Mouse (Mus musculus): Measurements from ENCODE around the gene Zfp978. TPM values are rescaled to one million over a fixed set of nuclear protein-coding genes. Genes with fewer than 3 reads are reported as not detected.
"Not testable (repeated sequence)": the region's sequence is repeated elsewhere in the genome, so short reads cannot be mapped to it uniquely, and the experiment has no call there.

The Zfp978 gene
- polyA plus RNA-seq, 1 experiment from 2014 or later = not detected

DNA sequence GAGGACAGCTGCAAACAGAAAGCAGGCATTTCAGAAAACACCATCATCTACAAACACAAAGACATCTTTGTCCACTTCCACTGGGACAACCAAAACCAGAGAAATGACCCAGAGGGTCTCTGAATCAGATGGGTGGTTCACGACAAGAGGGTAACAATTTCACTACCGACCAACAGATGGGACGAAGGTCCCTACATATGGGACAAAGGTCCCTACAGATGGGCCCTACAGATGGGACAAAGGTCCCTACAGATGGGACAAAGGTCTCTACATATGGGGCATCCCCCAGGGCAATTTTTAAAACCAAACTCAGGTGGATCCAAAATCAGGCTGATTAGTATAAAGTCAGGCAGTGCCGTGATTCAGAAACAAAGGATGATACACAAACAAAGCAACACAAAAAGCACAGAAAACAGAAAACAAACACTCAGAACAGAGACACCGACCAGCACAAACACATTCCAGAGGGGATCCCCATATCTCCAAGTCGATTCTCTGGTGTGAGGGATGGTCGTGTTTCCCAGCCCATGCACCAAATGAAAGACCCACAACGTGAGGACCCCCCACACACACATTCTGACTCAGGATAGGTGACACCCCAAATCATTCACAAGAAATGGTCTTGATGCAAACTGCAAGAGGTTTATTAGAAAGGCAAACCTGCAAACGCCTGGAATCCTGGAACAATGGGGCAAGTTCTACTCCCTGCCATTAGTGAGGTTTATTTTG is 11.3 kb upstream of the Zfp978 start:
- peaks cover 27% of the 10 kb centered on the region for H3K9me3 ChIP-seq (ENCODE audit: low read length)
- not testable (repeated sequence) for H3K4me3 ChIP-seq (ENCODE audit: low read depth, low read length); DNase-seq (ENCODE audit: low spot score); H3K27ac ChIP-seq (ENCODE audit: low read length); H3K27me3 ChIP-seq (replicated peaks; ENCODE audit: insufficient read depth, low read length); H3K9ac ChIP-seq (replicated peaks; ENCODE audit: low read depth); H3K36me3 ChIP-seq (ENCODE audit: insufficient read depth, low read length); H3K4me1 ChIP-seq (ENCODE audit: insufficient read depth, low read depth, low read length); H3K4me2 ChIP-seq (replicated peaks; ENCODE audit: low read depth, low read length); ATAC-seq
- 77% methylated on average over 9 of the region's 9 CpGs for WGBS

DNA sequence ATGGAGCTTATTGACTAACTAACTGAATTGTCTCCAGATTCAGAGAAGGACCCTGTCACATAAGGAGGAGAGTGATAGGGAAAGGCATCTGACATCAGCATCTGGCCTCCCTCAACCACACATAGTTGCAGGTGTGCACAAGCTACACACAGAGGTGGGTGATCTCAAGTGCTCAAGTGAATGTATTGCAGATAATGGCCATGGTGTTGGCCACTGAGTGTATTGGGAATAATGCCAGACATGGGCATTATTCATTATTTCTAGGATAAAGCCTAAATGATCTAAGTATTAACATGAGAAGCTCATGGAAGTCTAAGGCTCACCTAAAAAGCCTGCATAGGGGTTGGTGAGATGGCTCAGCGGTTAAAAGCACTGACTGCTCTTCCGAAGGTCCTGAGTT is 10.6 kb upstream of the Zfp978 start:
- H3K9ac ChIP-seq (replicated peaks; ENCODE audit: low read depth); H3K27me3 ChIP-seq (replicated peaks; ENCODE audit: insufficient read depth, low read length); H3K36me3 ChIP-seq (ENCODE audit: insufficient read depth, low read length); H3K4me2 ChIP-seq (replicated peaks; ENCODE audit: low read depth, low read length); H3K27ac ChIP-seq (ENCODE audit: low read length); DNase-seq (ENCODE audit: low spot score); H3K4me1 ChIP-seq (ENCODE audit: insufficient read depth, low read depth, low read length); H3K4me3 ChIP-seq (ENCODE audit: low read depth, low read length); ATAC-seq: not testable (repeated sequence)
- H3K9me3 ChIP-seq (ENCODE audit: low read length) = peaks cover 27% of the 10 kb centered on the region
- 81% methylated on average over 2 of the region's 2 CpGs for WGBS

DNA sequence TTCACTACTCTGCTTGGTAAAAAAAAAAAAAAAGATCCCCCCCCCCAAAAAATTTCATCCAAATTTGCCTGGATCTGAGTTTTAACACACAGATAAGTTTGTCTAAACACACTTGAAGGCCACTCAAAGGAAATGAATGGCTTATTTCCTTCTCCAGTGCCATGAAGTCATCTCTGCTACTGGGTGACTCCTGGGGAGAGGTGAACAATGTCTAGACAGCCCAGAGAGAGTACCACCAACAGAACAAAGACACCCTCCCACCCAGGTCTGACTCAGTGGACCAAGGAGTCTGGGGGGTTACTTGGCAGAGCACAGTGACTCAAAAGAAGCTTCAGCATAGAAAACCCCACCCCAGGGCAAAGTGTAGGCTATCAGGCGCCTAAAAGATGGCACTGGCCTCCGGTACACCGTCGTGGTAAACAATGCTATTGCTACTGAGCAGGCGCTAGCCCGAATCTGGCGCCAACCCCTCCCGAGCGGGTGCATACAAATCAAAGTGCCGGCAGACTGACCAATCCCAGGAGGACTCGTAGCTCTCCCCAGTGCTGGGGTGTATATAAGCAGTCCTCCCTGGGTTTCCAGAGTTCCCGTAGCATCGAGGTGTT is 9.6 kb upstream of the Zfp978 start:
- not testable (repeated sequence) for DNase-seq (ENCODE audit: low spot score); ATAC-seq; H3K4me3 ChIP-seq (ENCODE audit: low read depth, low read length); H3K9ac ChIP-seq (replicated peaks; ENCODE audit: low read depth); H3K36me3 ChIP-seq (ENCODE audit: insufficient read depth, low read length); H3K4me1 ChIP-seq (ENCODE audit: insufficient read depth, low read depth, low read length); H3K27ac ChIP-seq (ENCODE audit: low read length); H3K27me3 ChIP-seq (replicated peaks; ENCODE audit: insufficient read depth, low read length); H3K4me2 ChIP-seq (replicated peaks; ENCODE audit: low read depth, low read length)
- WGBS = 81% methylated on average over 9 of the region's 13 CpGs
- H3K9me3 ChIP-seq (ENCODE audit: low read length) = peaks cover 27% of the 10 kb centered on the region

DNA sequence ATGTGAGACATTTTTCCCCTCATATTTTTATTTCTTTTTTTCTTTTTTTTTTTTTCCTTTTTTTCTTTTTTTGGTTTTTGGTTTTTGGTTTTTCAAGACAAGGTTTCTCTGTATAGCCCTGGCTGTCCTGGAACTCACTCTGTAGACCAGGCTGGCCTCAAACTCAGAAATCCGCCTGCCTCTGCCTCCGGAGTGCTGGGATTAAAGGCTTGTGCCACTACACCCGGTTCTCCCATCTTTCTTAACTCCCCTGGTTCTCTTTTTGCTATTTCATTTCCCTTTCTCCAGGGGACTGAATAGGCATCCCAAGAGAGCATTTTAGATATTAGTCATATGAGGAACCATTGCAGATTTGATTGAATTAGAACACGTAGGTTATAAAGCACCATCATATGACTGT is 7.5 kb upstream of the Zfp978 start:
- not testable (repeated sequence) for H3K27me3 ChIP-seq (replicated peaks; ENCODE audit: insufficient read depth, low read length); DNase-seq (ENCODE audit: low spot score); ATAC-seq

DNA sequence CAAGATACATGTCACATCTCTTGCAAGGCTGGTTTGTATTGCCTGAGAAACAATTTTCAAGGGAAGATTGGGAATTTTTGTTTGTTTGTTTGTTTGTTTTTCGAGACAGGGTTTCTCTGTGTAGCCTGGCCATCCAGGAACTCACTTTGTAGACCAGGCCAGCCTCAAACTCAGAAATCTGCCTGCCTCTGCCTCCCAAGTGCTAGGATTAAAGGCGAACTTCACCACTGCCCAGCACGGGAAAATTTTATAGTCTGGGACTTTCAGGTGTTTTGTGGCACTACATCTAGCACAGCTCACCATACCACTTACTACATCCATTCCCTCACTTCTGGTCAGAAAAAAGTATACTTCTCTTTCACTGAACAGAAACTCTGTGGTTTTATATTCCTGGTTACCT is 5.1 kb upstream of the Zfp978 start:
- not testable (repeated sequence) for H3K4me3 ChIP-seq (ENCODE audit: low read depth, low read length); H3K36me3 ChIP-seq (ENCODE audit: insufficient read depth, low read length); H3K27ac ChIP-seq (ENCODE audit: low read length); H3K4me2 ChIP-seq (replicated peaks; ENCODE audit: low read depth, low read length); H3K4me1 ChIP-seq (ENCODE audit: insufficient read depth, low read depth, low read length); H3K27me3 ChIP-seq (replicated peaks; ENCODE audit: insufficient read depth, low read length); H3K9ac ChIP-seq (replicated peaks; ENCODE audit: low read depth); DNase-seq (ENCODE audit: low spot score); ATAC-seq; H3K9me3 ChIP-seq (ENCODE audit: low read length)
- no CpG with 5 or more reads among the region's 3 CpGs for WGBS

More for the DNA sequence above, 7.5 kb upstream of the Zfp978 start:
- not testable (repeated sequence) for H3K36me3 ChIP-seq (ENCODE audit: insufficient read depth, low read length); H3K4me3 ChIP-seq (ENCODE audit: low read depth, low read length); H3K4me2 ChIP-seq (replicated peaks; ENCODE audit: low read depth, low read length); H3K9ac ChIP-seq (replicated peaks; ENCODE audit: low read depth); H3K4me1 ChIP-seq (ENCODE audit: insufficient read depth, low read depth, low read length); H3K27ac ChIP-seq (ENCODE audit: low read length)
- peaks cover 22% of the 10 kb centered on the region for H3K9me3 ChIP-seq (ENCODE audit: low read length)
- 72% methylated on average over 4 of the region's 4 CpGs for WGBS

DNA sequence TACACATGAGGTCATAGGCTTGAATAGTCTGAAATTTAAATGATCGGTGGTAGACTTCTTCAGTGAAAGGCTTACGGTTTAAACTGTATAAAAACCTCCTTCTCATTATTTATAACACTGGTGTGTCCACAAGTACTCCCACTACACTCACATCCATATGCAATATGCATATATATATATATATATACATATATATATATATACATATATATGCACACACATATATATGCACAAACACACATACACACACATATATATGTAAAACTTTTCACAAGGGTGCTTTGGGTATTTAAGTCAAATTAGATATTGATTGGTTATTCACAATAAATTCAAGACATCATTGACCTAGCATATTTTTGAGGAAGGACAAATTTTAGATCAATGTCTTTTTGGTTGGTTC is 3.9 kb upstream of the Zfp978 start:
- DNase-seq (ENCODE audit: low spot score); H3K36me3 ChIP-seq (ENCODE audit: insufficient read depth, low read length); H3K9ac ChIP-seq (replicated peaks; ENCODE audit: low read depth); H3K9me3 ChIP-seq (ENCODE audit: low read length); ATAC-seq; H3K4me2 ChIP-seq (replicated peaks; ENCODE audit: low read depth, low read length); H3K4me3 ChIP-seq (ENCODE audit: low read depth, low read length); H3K27me3 ChIP-seq (replicated peaks; ENCODE audit: insufficient read depth, low read length); H3K4me1 ChIP-seq (ENCODE audit: insufficient read depth, low read depth, low read length); H3K27ac ChIP-seq (ENCODE audit: low read length): not testable (repeated sequence)
- no CpG with 5 or more reads among the region's 2 CpGs for WGBS

DNA sequence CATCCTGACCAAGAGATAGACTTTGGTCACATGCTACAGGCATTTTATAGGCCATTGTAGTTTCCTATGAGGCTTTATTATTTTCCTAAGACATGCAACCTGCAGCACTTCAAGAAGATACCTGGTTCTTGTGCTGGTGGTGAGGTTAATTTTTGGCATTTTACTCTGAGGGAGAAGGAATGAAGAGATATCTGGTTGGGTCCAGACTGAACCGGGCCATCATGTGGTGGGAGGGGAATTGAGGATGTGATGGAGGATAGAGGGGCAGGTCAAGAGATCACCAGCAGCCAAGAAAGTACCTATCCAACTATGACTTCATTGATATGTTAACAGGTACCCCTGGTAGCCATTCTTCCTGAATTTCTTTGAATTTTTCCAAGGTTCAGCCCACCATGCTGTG is 769 bp downstream of the Zfp978 start:
- not testable (repeated sequence) for ATAC-seq; H3K36me3 ChIP-seq (ENCODE audit: insufficient read depth, low read length); DNase-seq (ENCODE audit: low spot score); H3K4me1 ChIP-seq (ENCODE audit: insufficient read depth, low read depth, low read length); H3K27ac ChIP-seq (ENCODE audit: low read length); H3K27me3 ChIP-seq (replicated peaks; ENCODE audit: insufficient read depth, low read length); H3K4me2 ChIP-seq (replicated peaks; ENCODE audit: low read depth, low read length); H3K4me3 ChIP-seq (ENCODE audit: low read depth, low read length); H3K9ac ChIP-seq (replicated peaks; ENCODE audit: low read depth); H3K9me3 ChIP-seq (ENCODE audit: low read length)
- WGBS = no CpG with 5 or more reads among the region's 1 CpGs

DNA sequence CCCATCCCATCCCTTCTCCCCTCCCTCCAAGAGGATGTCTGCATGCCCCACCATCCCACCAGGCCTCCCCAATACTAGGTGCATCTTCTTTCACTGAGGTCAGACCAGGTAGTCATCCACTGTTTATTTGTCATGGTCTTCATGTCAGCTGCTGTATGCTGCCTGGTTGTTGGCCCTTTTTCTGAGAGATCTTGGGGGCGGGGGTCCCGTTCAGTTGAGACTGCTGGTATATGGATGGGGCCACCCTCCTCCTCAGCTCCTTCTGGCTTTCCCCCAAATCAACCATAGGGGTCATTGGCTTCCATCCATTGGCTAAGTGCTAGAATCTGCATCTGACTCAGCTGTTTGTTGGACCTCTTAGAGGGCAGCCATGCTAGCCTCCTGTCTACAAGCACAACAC is 8.5 kb downstream of the Zfp978 start:
- not testable (repeated sequence) for H3K9me3 ChIP-seq (ENCODE audit: low read length); ATAC-seq; DNase-seq (ENCODE audit: low spot score); H3K36me3 ChIP-seq (ENCODE audit: insufficient read depth, low read length); H3K27me3 ChIP-seq (replicated peaks; ENCODE audit: insufficient read depth, low read length); H3K9ac ChIP-seq (replicated peaks; ENCODE audit: low read depth); H3K4me3 ChIP-seq (ENCODE audit: low read depth, low read length); H3K4me1 ChIP-seq (ENCODE audit: insufficient read depth, low read depth, low read length); H3K27ac ChIP-seq (ENCODE audit: low read length); H3K4me2 ChIP-seq (replicated peaks; ENCODE audit: low read depth, low read length)
- no CpG with 5 or more reads among the region's 2 CpGs for WGBS

DNA sequence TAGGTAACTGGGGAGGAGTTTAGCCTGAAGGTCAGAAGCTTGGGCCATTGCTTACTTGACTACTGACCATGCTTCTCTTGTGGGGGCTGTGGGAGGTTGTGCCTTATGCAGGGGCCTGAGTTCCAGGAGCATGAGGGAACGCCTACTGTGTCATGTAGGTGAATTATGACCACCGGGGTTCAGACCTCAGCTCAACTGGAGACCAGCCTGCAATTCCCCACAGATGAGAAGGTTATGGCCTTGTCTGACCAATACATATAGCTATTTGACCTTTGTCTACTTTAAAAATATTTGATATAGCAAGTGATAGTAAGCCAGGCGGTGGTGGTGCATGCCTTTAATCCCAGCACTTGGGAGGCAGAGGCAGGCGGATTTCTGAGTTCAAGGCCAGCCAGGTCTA is 22.1 kb downstream of the Zfp978 start:
- WGBS = 81% methylated on average over 2 of the region's 4 CpGs
- not testable (repeated sequence) for H3K27ac ChIP-seq (ENCODE audit: low read length); DNase-seq (ENCODE audit: low spot score); H3K4me3 ChIP-seq (ENCODE audit: low read depth, low read length); H3K4me2 ChIP-seq (replicated peaks; ENCODE audit: low read depth, low read length); H3K9me3 ChIP-seq (ENCODE audit: low read length); H3K9ac ChIP-seq (replicated peaks; ENCODE audit: low read depth); ATAC-seq; H3K4me1 ChIP-seq (ENCODE audit: insufficient read depth, low read depth, low read length); H3K27me3 ChIP-seq (replicated peaks; ENCODE audit: insufficient read depth, low read length); H3K36me3 ChIP-seq (ENCODE audit: insufficient read depth, low read length)
